Mouse (Mus musculus) left cerebral cortex, adult 2 months (tissue): ENCODE results near the gene Agfg1. TPM values are rescaled to one million over a fixed set of nuclear protein-coding genes. Genes with fewer than 3 reads are reported as not detected.

Experiments used
- DNase-seq, 2 experiments: peaks; one replicate each; pipeline ENCODE4 v3.0.0; 2021 to 2022; ENCODE audit warnings: low spot score in 2 of 2, mixed read lengths in 1 of 2; ENCODE audit errors: extremely low spot score in 1 of 2
- H3K27ac ChIP-seq: fragments of 200-600 bp; 2 replicates; pipeline ENCODE4 v1.8.1; 2022
- H3K4me3 ChIP-seq: fragments of 200-600 bp; 2 replicates; pipeline ENCODE4 v1.8.1; 2022
- CTCF ChIP-seq: fragments of 200-600 bp; IDR thresholded peaks from 2 replicates; pipeline ENCODE4 v1.8.1; 2022; ENCODE audit warnings: antibody characterized with exemption, mild to moderate bottlenecking, moderate library complexity
- intact Hi-C: fragments of 180-260 bp; cut with DNase I; formaldehyde crosslinking; loops from one replicate; pipeline ENCODE4 v1.15.1; 2025
- total RNA-seq, 2 experiments: library from RNA; stranded (reverse); gene quantifications; 2 replicates each; pipeline ENCODE4 v1.2.3; 2021

Agfg1 gene
- total RNA-seq, 2 experiments from 2014 or later = 76.6 to 78.3 TPM

DNA sequence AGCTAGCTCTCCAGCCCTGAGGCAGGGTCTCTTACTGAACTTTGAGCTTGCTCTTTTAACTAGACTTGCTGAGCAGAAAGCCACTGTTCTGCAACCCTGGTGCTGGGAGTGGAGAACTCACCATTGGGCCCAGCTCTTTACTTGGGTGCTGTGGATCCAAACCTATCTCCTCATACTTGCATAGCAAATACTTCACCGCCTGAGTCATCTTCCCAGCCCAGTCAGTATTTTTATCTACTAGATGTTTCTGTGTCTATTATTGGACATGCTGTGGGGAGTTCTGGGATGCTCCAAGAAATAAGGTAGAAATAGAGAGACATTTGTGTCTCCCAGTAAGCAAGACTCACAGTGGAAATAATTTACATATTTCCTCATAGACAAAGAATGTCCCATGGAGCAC lies 35.2 kb upstream of the Agfg1 start:
- intact Hi-C loops = no loop called here
- TF ChIP-seq CTCF = no peak
- no peak for DNase-seq
- Histone ChIP-seq H3K27ac (no peak overlapping the region), H3K4me3 (no peak overlapping the region)

DNA sequence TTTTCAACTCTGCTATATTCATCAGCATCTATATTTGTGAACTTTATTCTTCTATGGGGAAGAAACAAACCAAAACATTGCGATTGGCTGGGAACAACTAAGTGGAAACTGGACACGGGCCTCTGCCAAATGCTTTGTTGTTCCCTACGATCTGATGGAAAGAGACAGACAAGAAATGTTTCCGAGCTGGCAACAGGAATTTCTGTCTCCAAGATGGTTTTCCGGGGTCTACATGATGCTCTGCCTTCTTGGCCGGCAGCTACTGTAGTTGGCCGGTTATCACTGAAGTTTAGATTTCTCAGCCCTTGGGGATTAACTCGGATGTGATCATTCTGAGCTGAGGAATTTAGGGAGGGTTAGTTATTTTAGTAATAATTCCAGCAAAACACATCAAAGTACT lies 32.9 kb upstream of the Agfg1 start:
- intact Hi-C loops = no loop called here
- no peak for TF ChIP-seq CTCF
- Histone ChIP-seq H3K4me3 (no peak overlapping the region), H3K27ac (no peak overlapping the region)
- no peak for DNase-seq

DNA sequence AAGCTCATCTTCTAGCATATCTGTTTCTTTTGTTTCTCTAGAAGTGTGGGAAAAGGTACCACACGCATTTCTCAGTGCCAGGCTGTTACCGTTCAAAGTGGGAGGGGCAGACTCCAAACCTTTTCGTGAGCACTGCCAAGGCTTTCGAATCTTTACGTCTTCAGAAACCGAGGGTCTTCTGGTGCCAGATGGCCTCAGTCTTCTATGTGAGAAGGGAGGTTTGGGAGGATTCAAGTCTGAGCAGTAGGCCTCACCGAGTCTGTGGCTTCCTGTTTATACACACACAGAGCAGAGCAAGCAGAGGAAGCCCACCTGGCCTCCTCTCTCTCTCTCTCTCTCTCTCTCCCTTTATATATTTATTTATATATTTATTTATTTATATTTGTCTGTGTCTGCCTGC lies 32.1 kb upstream of the Agfg1 start:
- no peak for TF ChIP-seq CTCF
- no peak for DNase-seq
- H3K27ac ChIP-seq = no peak overlapping the region
- H3K4me3 ChIP-seq = no peak overlapping the region
- intact Hi-C loops = no loop called here

DNA sequence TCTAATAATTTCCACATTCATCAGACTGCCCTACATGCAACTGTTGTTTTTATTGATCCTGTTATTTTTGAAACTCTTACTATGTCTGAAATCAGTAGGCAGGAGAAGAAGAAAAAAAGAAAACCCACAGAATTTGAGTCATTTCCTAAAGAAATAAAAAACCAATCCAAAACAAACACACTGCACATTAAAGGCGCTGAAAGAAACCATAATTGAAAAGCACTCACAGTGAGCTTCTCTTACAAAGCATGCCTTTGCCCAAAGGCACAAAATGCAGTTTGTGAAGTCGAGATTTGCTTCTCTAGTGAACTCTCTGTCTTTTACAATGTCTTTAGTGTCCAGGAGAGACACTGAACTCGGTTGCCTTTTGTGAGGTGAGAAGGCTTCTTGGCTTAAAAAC lies 30.7 kb upstream of the Agfg1 start:
- Histone ChIP-seq H3K27ac (no peak overlapping the region), H3K4me3 (no peak overlapping the region)
- intact Hi-C loops = no loop called here
- no peak for DNase-seq
- no peak for TF ChIP-seq CTCF

DNA sequence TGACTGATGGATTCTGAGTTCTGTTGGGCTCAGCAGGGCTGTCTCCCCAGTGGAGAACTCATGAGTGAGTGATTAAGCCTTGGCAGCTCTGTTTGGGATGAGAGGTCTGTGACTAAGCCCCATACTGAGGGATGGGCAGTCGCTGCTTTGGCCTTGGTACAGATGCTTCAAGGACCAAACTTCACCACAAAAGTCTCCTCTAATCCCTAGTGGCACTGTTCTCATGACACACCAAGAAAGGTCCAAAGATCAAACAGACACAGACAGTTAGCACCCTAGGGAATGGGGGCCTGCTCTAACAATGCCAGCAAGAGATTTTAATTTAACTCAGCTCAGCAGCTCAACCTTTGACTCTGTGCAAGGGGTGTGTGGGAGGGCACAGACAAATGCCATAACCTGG lies 27.5 kb upstream of the Agfg1 start:
- intact Hi-C loops = no loop called here
- no peak for TF ChIP-seq CTCF
- no peak for DNase-seq
- Histone ChIP-seq H3K27ac (no peak overlapping the region), H3K4me3 (no peak overlapping the region)

DNA sequence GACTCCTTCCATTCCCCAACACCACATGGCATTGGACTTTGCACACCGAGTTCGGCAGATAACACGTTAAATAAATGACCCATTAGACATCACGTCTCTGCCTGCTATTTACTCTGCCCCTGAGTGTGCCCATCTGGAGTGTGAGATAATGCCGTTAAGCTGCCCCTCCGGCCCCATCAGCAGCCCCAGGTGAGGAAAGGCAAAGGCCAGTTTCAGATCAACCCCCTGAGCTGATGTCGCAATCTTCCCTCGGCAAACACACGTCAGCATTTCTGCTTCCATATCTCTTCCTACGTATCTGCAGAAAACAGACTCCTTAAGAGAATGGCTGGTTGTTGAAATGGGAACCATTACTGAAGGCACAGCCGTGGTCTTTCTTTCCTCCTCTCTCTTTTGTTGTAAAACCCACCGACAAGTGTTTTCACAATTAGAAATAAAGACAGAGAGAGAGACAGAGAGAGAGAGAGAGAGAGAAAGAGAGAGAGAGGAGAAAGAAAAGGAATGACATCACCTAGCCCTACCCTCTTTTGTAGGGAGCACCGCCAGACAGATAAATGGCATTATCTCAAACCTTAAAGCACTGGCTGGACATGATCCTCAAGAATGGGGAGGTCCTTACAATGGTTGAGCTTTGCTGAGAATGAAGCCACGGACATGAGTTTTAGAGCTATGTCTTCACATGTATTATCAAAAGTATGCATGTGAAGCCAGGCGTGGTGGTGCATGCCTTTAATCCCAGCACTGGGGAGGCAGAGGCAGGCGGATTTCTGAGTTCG lies 23.2 kb upstream of the Agfg1 start:
- Histone ChIP-seq H3K4me3 (no peak overlapping the region), H3K27ac (no peak overlapping the region)
- no peak for DNase-seq
- intact Hi-C loops = no loop called here
- TF ChIP-seq CTCF = no peak

DNA sequence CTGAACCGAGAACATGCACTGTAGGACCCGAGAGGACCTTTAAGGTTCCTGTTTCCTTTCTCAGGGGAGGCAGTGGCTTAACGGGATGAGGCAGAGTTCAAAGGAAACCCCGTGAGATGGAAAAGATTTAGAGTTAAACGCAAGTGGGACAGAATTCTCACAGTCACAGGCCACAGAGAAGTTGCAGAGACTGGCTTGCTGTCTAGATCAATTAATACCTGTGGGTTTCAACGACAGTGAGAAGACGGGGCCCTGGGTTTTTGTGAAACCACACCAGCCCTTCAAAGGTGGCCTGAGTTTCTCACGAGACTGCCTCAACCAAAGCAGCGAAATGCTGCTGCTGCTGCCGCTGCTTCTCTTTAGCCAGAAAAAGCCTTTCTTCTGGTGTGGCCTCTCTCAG lies 19.9 kb upstream of the Agfg1 start:
- intact Hi-C loops = no loop called here
- Histone ChIP-seq H3K27ac (no peak overlapping the region; the same call in 1 of the 2 replicates), H3K4me3 (no peak overlapping the region; the same call in 1 of the 2 replicates)
- TF ChIP-seq CTCF = no peak
- no peak for DNase-seq

DNA sequence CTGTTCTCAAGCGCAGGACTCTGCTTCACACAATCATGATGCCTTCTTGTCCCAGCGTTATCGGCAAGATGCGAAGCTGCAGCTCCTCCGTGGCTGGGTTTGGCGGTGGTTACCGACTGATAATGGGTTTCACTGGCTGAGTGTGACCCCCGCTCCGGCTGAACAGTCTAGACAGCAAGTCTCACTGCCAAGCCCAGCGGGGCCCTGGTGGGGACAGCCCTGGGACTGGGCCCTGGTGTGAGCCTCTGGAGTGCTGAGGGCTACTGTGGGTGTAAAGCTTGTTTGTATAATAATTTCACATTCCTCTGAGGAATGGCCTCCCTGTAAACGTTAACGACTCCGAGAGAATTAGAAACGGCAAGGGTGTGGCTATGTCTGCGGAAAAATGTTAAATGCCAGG lies 19.1 kb upstream of the Agfg1 start:
- no peak for DNase-seq
- no peak overlapping the region for H3K4me3 ChIP-seq
- no peak for TF ChIP-seq CTCF
- intact Hi-C loops = no loop called here
- peak overlapping the region; percentile 24; the same call in 1 of the 2 replicates for H3K27ac ChIP-seq

DNA sequence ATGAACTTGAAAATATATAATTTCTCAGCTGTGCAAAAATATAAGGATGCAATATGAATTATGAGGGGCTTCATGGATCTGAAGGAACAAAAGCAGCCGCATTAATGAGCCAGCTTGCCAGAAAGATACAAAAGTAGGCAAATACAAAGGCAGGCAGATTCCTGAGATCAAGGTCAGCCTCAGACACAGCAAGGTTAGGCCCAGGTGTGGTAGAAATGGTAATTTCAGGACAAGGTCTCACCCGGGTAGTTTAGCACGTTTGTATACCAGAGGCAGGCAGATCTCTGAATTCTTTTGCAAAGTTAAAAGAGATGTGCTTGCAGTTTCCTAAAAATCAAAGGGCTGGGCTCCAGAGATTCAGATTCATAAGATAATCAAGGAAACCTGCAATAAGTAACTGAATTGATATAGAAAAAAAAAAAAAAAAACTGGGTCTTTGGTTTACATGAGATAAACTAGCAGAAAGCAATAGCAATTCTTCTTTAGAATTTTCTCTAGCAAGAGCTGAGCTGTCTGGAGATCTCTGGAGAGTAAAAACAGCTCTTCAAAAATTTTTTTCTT lies 18.6 kb upstream of the Agfg1 start:
- DNase-seq = no peak
- H3K4me3 ChIP-seq = no peak overlapping the region
- intact Hi-C loops = no loop called here
- H3K27ac ChIP-seq = no peak overlapping the region
- no peak for TF ChIP-seq CTCF

DNA sequence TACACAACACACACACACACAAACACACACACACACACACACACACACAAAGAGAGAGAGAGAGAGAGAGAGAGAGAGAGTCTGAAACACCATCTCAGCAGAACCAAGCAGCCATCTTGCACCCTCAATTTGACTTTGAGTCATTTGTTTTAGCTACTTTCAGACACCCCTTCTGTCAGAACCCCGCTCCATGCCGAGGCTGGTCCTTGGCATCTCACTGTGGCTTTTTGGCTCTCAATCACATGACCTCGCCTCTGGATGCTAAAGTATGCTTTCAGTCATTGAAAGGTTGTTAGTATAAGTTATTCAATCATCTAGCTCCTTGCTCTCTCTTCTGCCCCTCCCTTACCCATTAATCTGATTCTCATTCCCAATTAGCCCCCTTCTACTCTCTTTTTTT lies 17.4 kb upstream of the Agfg1 start:
- no peak for DNase-seq
- Histone ChIP-seq H3K27ac (no peak overlapping the region), H3K4me3 (no peak overlapping the region)
- intact Hi-C loops = no loop called here
- TF ChIP-seq CTCF = no peak

DNA sequence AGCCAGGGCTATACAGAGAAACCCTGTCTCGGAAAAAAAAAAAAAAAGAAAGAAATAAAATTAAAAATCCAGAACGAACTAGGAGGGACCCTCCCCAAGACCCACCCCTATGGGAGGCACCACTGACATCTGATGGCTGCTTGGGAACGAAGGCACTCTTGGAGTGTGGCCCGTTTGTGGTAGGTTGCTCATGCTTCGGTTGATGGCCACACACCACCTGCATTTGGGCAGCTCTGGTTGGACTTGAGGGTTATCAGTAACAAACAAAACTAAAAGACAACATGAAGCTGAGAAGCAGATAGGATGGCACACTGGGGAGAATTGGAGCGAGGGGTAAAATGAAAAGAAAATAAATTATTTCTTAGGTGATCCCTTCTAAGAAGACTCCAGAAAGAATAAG lies 15.1 kb upstream of the Agfg1 start:
- no peak for TF ChIP-seq CTCF
- no peak for DNase-seq
- H3K27ac ChIP-seq = no peak overlapping the region
- no peak overlapping the region for H3K4me3 ChIP-seq
- intact Hi-C loops = no loop called here

DNA sequence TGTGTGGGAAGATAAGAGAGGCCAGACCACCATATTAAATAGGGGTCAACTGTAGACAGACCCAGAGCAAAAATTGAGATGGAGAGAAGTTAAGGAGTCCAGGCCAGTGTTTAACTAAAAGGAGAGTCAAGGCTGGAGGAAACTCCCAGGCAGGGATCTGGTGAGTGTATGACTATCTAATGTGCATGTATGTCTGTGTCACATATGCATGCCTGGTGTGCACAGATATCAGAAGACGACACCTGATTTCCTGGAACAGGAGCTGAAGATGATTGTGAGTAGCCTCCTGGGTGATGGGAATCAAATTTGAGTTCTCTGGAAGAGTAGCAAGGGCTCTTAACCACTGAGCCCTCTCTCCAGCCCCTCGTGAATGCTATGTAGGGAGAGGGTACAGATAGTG lies 14.0 kb upstream of the Agfg1 start:
- Histone ChIP-seq H3K4me3 (no peak overlapping the region), H3K27ac (no peak overlapping the region)
- intact Hi-C loops = no loop called here
- no peak for DNase-seq
- no peak for TF ChIP-seq CTCF

DNA sequence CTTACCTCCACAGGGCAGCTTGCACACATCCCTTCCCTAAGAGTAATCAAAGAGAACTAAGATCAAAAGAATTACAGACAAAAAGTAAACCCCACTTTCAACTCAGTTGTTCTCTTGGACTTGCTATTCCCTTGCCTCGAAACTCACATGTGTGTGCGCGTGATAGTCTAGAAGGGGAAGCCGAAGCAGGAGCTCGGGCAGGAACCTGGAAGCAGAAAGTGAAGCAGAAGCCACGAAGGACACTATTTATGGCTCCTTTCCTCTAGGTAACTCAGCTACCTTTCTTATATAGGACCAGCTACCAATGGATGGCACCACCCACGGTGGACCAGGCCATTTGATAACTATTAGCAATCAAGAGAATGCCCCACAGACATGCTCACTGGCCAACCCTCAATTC lies 13.5 kb upstream of the Agfg1 start:
- DNase-seq = no peak
- intact Hi-C loops = no loop called here
- Histone ChIP-seq H3K27ac (no peak overlapping the region), H3K4me3 (no peak overlapping the region)
- no peak for TF ChIP-seq CTCF
